Mouse (Mus musculus): ENCODE data around the gene Zfp37.

GRCm38 (mm10) chr4:62277222-62277621 is 46.4 kb upstream of the Zfp37 start:
- TF ChIP-seq MAX (IDR thresholded peaks at IDR 0.05; ENCODE audit: low read length) (no peak), POLR2A (IDR thresholded peaks at IDR 0.05; ENCODE audit: control insufficient read depth in 1 of 2, insufficient read depth in 1 of 2, low read depth in 1 of 2, low read length in 2 of 2, poor library complexity in 1 of 2) (no peak), ELF1 (IDR thresholded peaks at IDR 0.05; ENCODE audit: low read depth, low read length) (no peak), EP300 (IDR thresholded peaks at IDR 0.05; ENCODE audit: low read depth in 1 of 2, low read length in 2 of 2) (no peak), ZC3H11A (IDR thresholded peaks at IDR 0.05; ENCODE audit: low read depth, low read length) (no peak), RAD21 (IDR thresholded peaks at IDR 0.05; ENCODE audit: low read depth, low read length) (no peak), CTCF (IDR thresholded peaks at IDR 0.05 in 2 of 3, conservative IDR thresholded peaks at IDR 0.05 in 1 of 3; ENCODE audit: control insufficient read depth in 1 of 3, insufficient read depth in 1 of 3, low read depth in 2 of 3, low read length in 3 of 3, poor library complexity in 1 of 3, severe bottlenecking in 1 of 3) (peak in 2 of 3 experiments; percentile 20 to 38; a peak in 2 of 6 replicates), POLR2AphosphoS2 (IDR thresholded peaks at IDR 0.05; ENCODE audit: low read length) (no peak), UBTF (IDR thresholded peaks at IDR 0.05; ENCODE audit: borderline replicate concordance, insufficient read depth, low read depth, low read length) (no peak), TAL1 (IDR thresholded peaks at IDR 0.05; ENCODE audit: low read length) (no peak), MEF2A (IDR thresholded peaks at IDR 0.05; ENCODE audit: extremely low read depth, insufficient replicate concordance, low read depth, low read length, poor library complexity, severe bottlenecking) (no peak)

Measured in MEL (cell line).